Mouse (Mus musculus): ENCODE data around the gene Eml6. TPM values are rescaled to one million over a fixed set of nuclear protein-coding genes. Genes with fewer than 3 reads are reported as not detected.

Eml6 gene
- polyA plus RNA-seq, 1 experiment from 2014 or later, result 0.52 TPM

- WGBS (ENCODE audit: insufficient replicate concordance), result under 1% methylated on average over 53 of the region's 53 CpGs
- 0 out of 2 replicates have a peak, but pooled peaks cover 3% of the 10 kb centered on the region for H3K36me3 ChIP-seq (ENCODE audit: control insufficient read depth, insufficient read depth, low read length)
- peak; percentile 74 for ATAC-seq (replicated peaks; ENCODE audit: insufficient number of reproducible peaks, low FRiP score, low TSS enrichment)
- peak overlapping the region; percentile 98 for H3K27ac ChIP-seq (ENCODE audit: low read depth, low read length)
- H3K9ac ChIP-seq (ENCODE audit: low read depth, low read length), result peak overlapping the region; percentile 98
- H3K9me3 ChIP-seq (replicated peaks; ENCODE audit: control insufficient read depth, low read length), result no peaks in the 10 kb centered on the region
- peak overlapping the region; percentile 69 for H3K4me2 ChIP-seq
- H3K27me3 ChIP-seq (ENCODE audit: control insufficient read depth, insufficient read depth, low read length), result no peaks in the 10 kb centered on the region
- H3K4me3 ChIP-seq (ENCODE audit: low read depth, low read length), result peak overlapping the region; percentile 77
- H3K4me1 ChIP-seq (ENCODE audit: control insufficient read depth, insufficient read depth, low read length), result 0 out of 2 replicates have a peak, but pooled peaks cover 4% of the 10 kb centered on the region
These were observed 332.0 kb downstream of the Eml6 start for GRCm38 (mm10) chr11:29693576-29694410.

Other genes starting within 250 kb of the Eml6 start
- gene 4931440F15Rik, start 200.4 kb downstream of the Eml6 start, polyA plus RNA-seq (2014; fragmentation: Nextera tagmentation; extraction: Ambion mirVana), result 0.15 and 0.21 TPM in 2 replicates
- gene Sptbn1, start 242.1 kb upstream of the Eml6 start, polyA plus RNA-seq (2014; fragmentation: Nextera tagmentation; extraction: Ambion mirVana), result 156 and 175 TPM in 2 replicates